Mouse (Mus musculus): Measurements from ENCODE around the gene Uchl1.

DNA sequence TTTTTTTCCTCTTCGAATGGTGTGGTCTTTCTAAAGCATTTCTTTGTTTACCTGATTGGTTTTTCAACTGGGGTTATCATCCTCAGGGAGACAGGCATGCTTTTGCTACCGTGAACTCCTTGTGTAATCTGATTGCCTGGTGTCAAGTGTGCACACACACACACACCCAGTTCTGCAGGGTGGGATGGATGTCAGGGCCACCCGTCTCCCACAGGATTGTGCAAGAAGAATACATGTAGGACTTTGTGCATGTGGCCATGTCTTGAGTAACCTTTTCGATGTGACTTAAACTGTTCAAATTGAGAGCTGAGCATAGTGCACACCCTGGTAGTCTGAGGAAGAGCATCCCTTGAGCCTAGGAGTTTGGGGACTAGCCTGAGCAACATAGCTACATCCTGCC lies 17.3 kb downstream of the Uchl1 start:
- TF ChIP-seq CTCF (IDR thresholded peaks at IDR 0.05; ENCODE audit: extremely low read depth, insufficient read depth, low read length) (no peak), POLR2A (IDR thresholded peaks at IDR 0.05; ENCODE audit: extremely low read depth, insufficient read depth, low read length) (no peak)

All from cortical plate, adult 2 months (tissue).